Mouse (Mus musculus): ENCODE results near the gene I830077J02Rik. TPM values are rescaled to one million over a fixed set of nuclear protein-coding genes. Genes with fewer than 3 reads are reported as not detected.

Gene I830077J02Rik
- total and polyA plus RNA-seq, 2 experiments from 2014 or later, result 0.21 to 0.41 TPM

- no peaks in the 10 kb centered on the region for H3K4me1 ChIP-seq (ENCODE audit: insufficient read depth, low read length)
- WGBS, result 90% methylated on average over 6 of the region's 6 CpGs
Measured at GRCm38 (mm10) chr3:105933926-105934325, 1.5 kb upstream of the I830077J02Rik start.

GRCm38 (mm10) chr3:105931095-105931494, 1.4 kb downstream of the I830077J02Rik start:
- H3K9ac ChIP-seq (replicated peaks; ENCODE audit: low read length), result no peak overlapping the region
- H3K4me3 ChIP-seq (ENCODE audit: low read length), result no peak overlapping the region
- no peak for TF ChIP-seq CTCF (IDR thresholded peaks at IDR 0.05; ENCODE audit: low read depth)
- no peaks in the 10 kb centered on the region for H3K27me3 ChIP-seq (ENCODE audit: insufficient read depth, low read length)
- DNase-seq (ENCODE audit: low spot score), result no peak
- no peak overlapping the region for H3K4me2 ChIP-seq (ENCODE audit: low read depth, low read length)
- no peaks in the 10 kb centered on the region for H3K4me1 ChIP-seq (ENCODE audit: insufficient read depth, low read length)
- WGBS, result 90% methylated on average over 2 of the region's 2 CpGs
- H3K9me3 ChIP-seq (ENCODE audit: low read length), result no peaks in the 10 kb centered on the region
- no peak for ATAC-seq
- H3K36me3 ChIP-seq (ENCODE audit: insufficient read depth, low read length), result no peaks in the 10 kb centered on the region
- no peak overlapping the region for H3K27ac ChIP-seq

More at GRCm38 (mm10) chr3:105933926-105934325, 1.5 kb upstream of the I830077J02Rik start:
- Histone ChIP-seq H3K9me3 (ENCODE audit: low read length) (no peaks in the 10 kb centered on the region), H3K36me3 (ENCODE audit: insufficient read depth, low read length) (no peaks in the 10 kb centered on the region), H3K9ac (replicated peaks; ENCODE audit: low read length) (no peak overlapping the region), H3K4me3 (ENCODE audit: low read length) (no peak overlapping the region), H3K4me2 (ENCODE audit: low read depth, low read length) (no peak overlapping the region), H3K27me3 (ENCODE audit: insufficient read depth, low read length) (no peaks in the 10 kb centered on the region), H3K27ac (no peak overlapping the region)
- DNase-seq (ENCODE audit: low spot score), result no peak
- TF ChIP-seq CTCF (IDR thresholded peaks at IDR 0.05; ENCODE audit: low read depth), result no peak
- ATAC-seq, result no peak

GRCm38 (mm10) chr3:105929821-105930220, 2.6 kb downstream of the I830077J02Rik start:
- Histone ChIP-seq H3K36me3 (ENCODE audit: insufficient read depth, low read length) (no peaks in the 10 kb centered on the region), H3K4me2 (ENCODE audit: low read depth, low read length) (no peak overlapping the region), H3K9ac (replicated peaks; ENCODE audit: low read length) (no peak overlapping the region), H3K27ac (no peak overlapping the region), H3K4me1 (ENCODE audit: insufficient read depth, low read length) (no peaks in the 10 kb centered on the region), H3K27me3 (ENCODE audit: insufficient read depth, low read length) (no peaks in the 10 kb centered on the region), H3K9me3 (ENCODE audit: low read length) (no peaks in the 10 kb centered on the region), H3K4me3 (ENCODE audit: low read length) (no peak overlapping the region)
- no peak for TF ChIP-seq CTCF (IDR thresholded peaks at IDR 0.05; ENCODE audit: low read depth)
- ATAC-seq (no peak), DNase-seq (ENCODE audit: low spot score) (no peak)
- 85% methylated on average over 7 of the region's 7 CpGs for WGBS

GRCm38 (mm10) chr3:105928781-105929180, 3.7 kb downstream of the I830077J02Rik start:
- Histone ChIP-seq H3K36me3 (ENCODE audit: insufficient read depth, low read length) (no peaks in the 10 kb centered on the region), H3K4me2 (ENCODE audit: low read depth, low read length) (no peak overlapping the region), H3K27me3 (ENCODE audit: insufficient read depth, low read length) (no peaks in the 10 kb centered on the region), H3K4me1 (ENCODE audit: insufficient read depth, low read length) (no peaks in the 10 kb centered on the region), H3K9me3 (ENCODE audit: low read length) (no peaks in the 10 kb centered on the region), H3K27ac (no peak overlapping the region), H3K9ac (replicated peaks; ENCODE audit: low read length) (no peak overlapping the region), H3K4me3 (ENCODE audit: low read length) (no peak overlapping the region)
- no peak for ATAC-seq
- TF ChIP-seq CTCF (IDR thresholded peaks at IDR 0.05; ENCODE audit: low read depth), result no peak
- WGBS, result 90% methylated on average over 6 of the region's 6 CpGs
- DNase-seq (ENCODE audit: low spot score), result no peak

- H3K27ac ChIP-seq, result no peak overlapping the region
- ATAC-seq (no peak), DNase-seq (ENCODE audit: low spot score) (no peak)
- H3K4me2 ChIP-seq (ENCODE audit: low read depth, low read length), result no peak overlapping the region
- H3K36me3 ChIP-seq (ENCODE audit: insufficient read depth, low read length), result no peaks in the 10 kb centered on the region
- no peak for TF ChIP-seq CTCF (IDR thresholded peaks at IDR 0.05; ENCODE audit: low read depth)
- H3K4me3 ChIP-seq (ENCODE audit: low read length), result no peak overlapping the region
- WGBS, result 89% methylated on average over 3 of the region's 3 CpGs
- no peaks in the 10 kb centered on the region for H3K4me1 ChIP-seq (ENCODE audit: insufficient read depth, low read length)
- H3K9ac ChIP-seq (replicated peaks; ENCODE audit: low read length), result no peak overlapping the region
- no peaks in the 10 kb centered on the region for H3K27me3 ChIP-seq (ENCODE audit: insufficient read depth, low read length)
- H3K9me3 ChIP-seq (ENCODE audit: low read length), result no peaks in the 10 kb centered on the region
Measured at GRCm38 (mm10) chr3:105928195-105928569, 4.3 kb downstream of the I830077J02Rik start.

- H3K4me3 ChIP-seq (ENCODE audit: low read length), result no peak overlapping the region
- H3K9me3 ChIP-seq (ENCODE audit: low read length), result no peaks in the 10 kb centered on the region
- H3K27ac ChIP-seq, result no peak overlapping the region
- H3K36me3 ChIP-seq (ENCODE audit: insufficient read depth, low read length), result no peaks in the 10 kb centered on the region
- no peak overlapping the region for H3K9ac ChIP-seq (replicated peaks; ENCODE audit: low read length)
- no peaks in the 10 kb centered on the region for H3K4me1 ChIP-seq (ENCODE audit: insufficient read depth, low read length)
- 82% methylated on average over 7 of the region's 7 CpGs for whole genome bisulfite sequencing
- no peaks in the 10 kb centered on the region for H3K27me3 ChIP-seq (ENCODE audit: insufficient read depth, low read length)
- H3K4me2 ChIP-seq (ENCODE audit: low read depth, low read length), result no peak overlapping the region
- ATAC-seq (no peak), DNase-seq (ENCODE audit: low spot score) (no peak)
- TF ChIP-seq CTCF (IDR thresholded peaks at IDR 0.05; ENCODE audit: low read depth), result no peak
Measured at GRCm38 (mm10) chr3:105927561-105928194, 4.8 kb downstream of the I830077J02Rik start.

GRCm38 (mm10) chr3:105924616-105925015, 7.8 kb downstream of the I830077J02Rik start:
- WGBS, result 85% methylated on average over 9 of the region's 9 CpGs
- ATAC-seq, result no peak
- no peak overlapping the region for H3K4me3 ChIP-seq (ENCODE audit: low read length)

More at GRCm38 (mm10) chr3:105924616-105925015, 7.8 kb downstream of the I830077J02Rik start:
- no peaks in the 10 kb centered on the region for H3K36me3 ChIP-seq (ENCODE audit: insufficient read depth, low read length)
- TF ChIP-seq CTCF (IDR thresholded peaks at IDR 0.05; ENCODE audit: low read depth), result no peak
- no peaks in the 10 kb centered on the region for H3K4me1 ChIP-seq (ENCODE audit: insufficient read depth, low read length)
- no peak overlapping the region for H3K4me2 ChIP-seq (ENCODE audit: low read depth, low read length)
- H3K9ac ChIP-seq (replicated peaks; ENCODE audit: low read length), result no peak overlapping the region
- H3K9me3 ChIP-seq (ENCODE audit: low read length), result no peaks in the 10 kb centered on the region
- no peak overlapping the region for H3K27ac ChIP-seq
- no peaks in the 10 kb centered on the region for H3K27me3 ChIP-seq (ENCODE audit: insufficient read depth, low read length)
- no peak for DNase-seq (ENCODE audit: low spot score)
